Mouse (Mus musculus): ENCODE results near the gene Ttc1.

Ttc1 gene

DNA sequence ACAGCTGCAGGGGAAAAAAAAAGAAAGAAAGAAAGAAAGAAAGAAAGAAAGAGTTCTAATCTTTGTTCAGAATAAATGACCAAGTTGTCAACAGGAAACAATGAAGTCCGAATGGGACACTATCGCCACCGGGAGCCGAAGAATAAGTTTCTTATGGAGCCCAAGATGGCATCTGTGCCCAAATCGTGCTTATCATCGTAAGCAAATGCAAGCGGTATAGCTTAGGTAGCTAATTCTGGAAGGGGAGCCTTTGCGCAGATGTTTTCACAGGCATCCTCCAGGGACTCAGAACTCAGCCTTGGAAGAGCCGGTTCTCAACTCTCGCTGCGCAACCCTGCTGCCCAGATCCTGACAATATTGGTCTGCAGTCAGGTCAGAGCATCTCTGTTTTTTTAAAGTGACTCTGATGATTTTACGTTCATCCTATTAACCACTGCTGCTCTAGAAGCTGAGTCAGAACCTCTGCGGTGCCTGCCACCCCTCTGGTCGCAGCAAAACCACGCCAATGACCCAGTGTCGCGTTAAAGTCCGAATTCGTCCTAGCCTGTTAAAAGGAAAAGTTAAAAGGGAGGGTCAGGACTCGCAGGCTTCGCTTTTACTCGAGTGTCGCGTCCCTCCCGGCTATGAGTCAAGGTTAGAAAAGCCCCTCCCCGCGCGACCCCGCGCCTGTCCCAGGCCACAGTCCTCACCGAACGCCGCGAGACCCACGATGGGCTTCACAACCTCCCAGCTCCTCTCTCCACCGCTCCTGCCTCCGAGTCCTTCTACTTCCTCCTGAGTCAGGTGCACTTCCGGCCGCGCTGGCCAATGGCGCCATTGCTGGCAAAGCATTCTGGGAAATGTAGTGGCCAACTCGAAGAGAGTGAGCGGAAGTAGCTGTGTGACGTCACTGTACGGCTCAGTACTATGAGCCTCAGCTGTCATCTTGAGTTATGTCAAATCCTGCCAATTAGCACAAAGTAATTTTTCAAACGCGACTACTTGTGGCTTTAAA, at the start of gene Ttc1:
TSS of gene Ttc1 (minus strand) at position 776 of the 994 bp plus-strand sequence.
- DNase-seq (ENCODE audit: low read depth, low spot score): peak; percentile 98

DNA sequence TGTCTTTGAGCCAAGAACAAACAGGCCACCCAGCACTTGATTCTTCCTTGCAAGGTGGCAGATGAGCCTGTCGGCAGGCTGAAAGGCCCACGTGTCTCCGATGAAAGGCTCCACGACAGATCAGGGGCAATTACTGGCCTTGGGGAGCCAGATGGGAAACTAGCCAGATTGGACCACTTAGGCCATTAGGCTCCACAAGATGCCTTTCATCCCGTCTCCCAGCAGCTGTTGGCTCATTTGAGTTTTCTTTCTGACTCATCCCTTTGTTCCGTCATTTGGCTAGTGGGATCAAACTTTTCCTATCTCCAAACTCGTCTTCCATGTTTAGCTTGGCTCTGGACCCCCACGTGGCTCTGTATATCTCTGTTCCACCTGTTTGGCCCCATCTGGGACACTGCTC, 48.2 kb upstream of the Ttc1 start:
- DNase-seq (ENCODE audit: low read depth, low spot score): no peak

DNA sequence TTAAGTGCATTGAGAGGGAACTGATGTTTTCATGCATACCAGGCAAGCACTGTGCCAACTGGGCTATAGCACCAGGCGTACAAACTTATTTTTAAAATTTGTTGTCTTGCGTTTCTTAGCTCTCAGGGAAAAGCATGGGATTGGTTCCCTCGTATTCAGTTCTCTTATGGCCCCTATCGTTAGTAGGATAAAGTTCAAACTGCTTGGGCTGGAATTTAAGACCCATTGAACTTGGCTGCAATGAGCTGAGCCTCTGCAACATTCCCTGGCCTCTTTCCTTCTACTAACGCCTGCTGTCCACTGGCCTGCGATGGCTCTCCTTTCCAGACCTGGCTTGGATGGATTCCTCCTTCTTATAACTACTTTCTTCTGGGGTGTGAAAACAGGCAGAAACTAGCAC, 42.6 kb upstream of the Ttc1 start:
- no peak for DNase-seq (ENCODE audit: low read depth, low spot score)

DNA sequence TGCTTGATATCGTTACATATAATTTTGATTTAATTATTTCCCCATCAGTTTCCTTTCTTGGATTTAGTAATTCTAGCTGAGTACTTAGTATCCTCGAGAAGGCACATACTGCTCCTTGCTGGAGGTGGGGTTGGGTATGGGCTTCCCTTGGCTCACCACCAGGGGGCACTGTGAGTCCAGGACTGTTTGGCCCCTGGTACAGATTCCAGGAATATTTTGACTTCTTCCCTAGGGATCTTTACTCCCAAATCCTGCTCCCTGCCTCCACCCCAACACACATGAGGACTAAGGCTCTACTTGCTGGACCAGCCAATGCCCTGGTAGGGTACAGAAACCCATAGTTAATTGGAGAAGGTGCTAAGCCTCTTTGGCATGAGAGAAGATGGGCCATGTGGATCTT, 36.0 kb upstream of the Ttc1 start:
- no peak for DNase-seq (ENCODE audit: low read depth, low spot score)

DNA sequence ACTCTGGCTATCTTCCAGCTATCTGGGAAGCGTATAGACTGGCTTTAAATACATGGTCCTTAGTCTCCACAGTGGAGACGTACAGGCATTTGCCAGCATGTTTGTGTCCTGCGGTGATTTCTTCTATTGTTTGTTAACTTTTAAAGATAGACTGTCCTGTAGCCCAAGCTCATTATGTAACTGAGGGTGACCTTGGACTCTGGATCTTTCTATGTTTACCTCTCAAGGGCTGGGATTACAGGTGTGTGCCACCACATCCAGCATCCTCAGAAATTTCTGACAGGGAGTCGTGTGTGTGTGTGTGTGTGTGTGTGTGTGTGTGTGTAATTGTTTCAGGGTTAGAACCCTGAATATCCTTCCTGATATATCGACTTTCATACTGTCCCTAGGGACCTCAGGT, 35.3 kb upstream of the Ttc1 start:
- DNase-seq (ENCODE audit: low read depth, low spot score): no peak

DNA sequence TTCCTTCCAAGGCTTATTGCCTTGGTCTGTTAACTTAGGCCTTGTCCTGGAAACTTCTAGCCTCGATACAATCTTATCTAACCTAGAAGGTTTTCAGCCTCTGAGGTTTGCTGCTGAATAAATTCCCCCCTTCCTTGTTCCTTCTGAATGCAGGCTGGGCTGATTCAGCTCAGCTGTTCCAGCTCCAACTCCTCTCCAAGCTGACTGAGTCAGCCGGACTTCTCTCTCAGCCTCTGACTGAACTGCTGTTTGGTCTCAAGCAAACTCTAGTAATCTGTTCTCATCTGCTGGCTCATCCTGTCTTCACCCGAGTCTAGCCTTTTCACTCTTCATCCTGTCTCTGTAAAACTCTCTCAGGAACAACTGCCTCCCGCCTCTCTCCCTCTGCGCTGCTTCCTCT, 31.7 kb upstream of the Ttc1 start:
- no peak for DNase-seq (ENCODE audit: low read depth, low spot score)

DNA sequence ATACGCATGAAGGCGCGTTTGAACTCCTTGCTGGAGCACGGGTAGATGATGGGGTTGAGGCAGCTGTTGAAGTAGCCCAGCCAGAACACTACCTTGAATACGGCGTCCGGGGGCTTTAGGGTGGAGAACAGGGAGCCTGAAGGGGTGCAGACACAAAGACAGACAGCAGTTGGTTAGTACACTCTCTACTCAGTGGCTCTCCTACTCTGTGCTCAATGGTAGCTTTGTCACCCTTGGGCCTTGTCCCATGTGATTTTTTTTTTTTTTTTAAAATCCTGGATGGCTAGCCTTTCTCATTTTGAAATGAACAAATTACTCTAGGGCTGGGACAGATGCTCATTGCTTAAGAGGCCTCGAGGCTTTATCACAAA, 28.5 kb upstream of the Ttc1 start:
- DNase-seq (ENCODE audit: low read depth, low spot score): no peak

DNA sequence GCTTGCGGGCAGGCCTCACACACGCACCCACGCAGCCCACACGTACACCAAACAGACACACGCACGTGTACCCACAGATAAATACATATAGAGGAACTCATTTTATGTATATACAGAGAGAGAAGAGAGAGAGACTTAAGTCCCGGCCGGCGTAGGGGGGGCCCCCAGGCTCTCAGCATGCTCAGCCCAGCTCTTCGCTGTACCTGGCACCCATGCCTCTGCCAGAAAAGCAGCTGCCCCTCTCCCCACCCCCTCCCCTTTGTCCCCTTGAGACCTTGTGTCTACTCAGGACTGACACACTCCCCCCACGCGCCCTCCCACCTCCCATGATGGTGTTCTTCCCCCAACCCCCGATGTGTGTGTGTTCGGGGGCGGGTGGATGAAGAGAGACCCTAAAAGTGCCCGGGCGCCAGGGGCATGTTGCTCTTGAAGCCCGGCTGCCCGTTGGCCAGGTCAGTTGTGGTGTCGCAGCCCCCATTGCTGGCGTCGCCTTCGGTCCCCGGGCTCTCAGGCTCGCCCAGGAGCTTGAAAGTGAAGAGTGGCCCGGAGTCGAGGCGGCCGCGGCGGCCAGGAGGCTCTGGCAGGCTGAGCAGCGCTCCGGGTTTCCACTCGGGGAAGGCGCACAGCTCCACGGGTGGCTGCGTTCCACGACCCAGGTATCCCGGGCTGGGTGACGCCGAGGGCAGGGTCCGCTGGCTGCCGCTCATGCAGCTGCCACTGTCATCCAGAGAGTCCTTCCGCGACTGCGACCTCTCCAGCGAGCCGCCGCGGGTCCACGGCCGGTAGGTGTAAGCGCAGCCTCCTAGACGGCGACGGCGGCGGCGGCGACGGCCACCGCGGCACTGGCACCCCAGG, 27.9 kb upstream of the Ttc1 start:
- DNase-seq (ENCODE audit: low read depth, low spot score): no peak

DNA sequence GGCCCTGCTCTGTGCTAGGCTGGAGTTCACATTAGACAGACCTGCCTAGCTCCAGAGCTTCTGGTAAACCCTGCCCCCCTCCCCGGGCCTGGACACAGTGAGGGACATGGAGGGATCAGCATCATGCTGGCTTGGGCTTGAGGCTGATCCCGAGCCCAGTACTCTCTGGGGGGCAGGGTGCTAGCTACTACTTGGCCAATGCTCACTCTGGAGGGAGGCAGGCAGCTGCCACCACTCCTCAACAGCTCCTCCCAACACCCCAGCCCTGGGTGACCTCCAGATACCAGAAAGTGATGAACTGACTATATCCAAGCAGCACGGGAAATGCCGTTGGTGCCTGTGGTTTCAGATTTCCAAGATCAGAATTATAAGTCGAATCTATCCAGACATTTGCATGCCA, 25.9 kb upstream of the Ttc1 start:
- no peak for DNase-seq (ENCODE audit: low read depth, low spot score)

DNA sequence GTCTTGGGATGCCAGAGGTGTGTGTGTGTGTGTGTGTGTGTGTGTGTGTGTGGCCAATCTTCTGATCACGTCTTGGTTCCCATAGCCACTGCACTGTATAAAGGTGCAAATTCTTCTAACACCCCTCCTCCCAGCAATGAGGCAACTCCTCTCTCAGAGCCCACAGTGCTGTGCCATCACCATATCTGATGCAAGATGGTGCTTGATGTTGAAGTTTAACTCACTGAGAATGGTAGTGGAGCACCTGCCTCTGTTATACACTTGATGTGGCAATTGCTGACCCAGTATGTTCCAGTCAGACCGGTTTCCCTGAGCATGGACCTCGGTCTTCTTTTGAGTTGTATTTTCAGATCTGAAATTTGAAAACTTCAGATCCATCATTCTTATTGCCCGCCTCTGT, 22.3 kb upstream of the Ttc1 start:
- DNase-seq (ENCODE audit: low read depth, low spot score): no peak

DNA sequence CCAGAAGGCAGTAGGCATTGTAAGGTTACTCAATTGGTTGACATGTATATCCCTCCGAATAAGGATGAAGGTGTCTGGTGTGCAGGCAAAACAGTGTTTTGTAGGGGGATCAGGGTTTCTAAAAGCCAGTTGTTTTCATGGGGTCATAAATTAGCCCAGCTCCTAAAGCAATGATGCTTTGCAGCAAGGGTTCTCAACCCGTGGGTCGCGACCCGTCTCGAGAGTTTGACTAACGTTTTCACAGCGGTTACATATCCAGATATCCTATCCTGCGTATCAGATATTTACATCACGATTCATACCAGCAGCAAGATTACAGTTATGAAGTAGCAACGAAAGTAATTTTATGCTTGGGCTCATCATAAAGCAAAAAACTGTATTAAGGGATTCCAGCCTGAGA, 19.9 kb upstream of the Ttc1 start:
- no peak for DNase-seq (ENCODE audit: low read depth, low spot score)

DNA sequence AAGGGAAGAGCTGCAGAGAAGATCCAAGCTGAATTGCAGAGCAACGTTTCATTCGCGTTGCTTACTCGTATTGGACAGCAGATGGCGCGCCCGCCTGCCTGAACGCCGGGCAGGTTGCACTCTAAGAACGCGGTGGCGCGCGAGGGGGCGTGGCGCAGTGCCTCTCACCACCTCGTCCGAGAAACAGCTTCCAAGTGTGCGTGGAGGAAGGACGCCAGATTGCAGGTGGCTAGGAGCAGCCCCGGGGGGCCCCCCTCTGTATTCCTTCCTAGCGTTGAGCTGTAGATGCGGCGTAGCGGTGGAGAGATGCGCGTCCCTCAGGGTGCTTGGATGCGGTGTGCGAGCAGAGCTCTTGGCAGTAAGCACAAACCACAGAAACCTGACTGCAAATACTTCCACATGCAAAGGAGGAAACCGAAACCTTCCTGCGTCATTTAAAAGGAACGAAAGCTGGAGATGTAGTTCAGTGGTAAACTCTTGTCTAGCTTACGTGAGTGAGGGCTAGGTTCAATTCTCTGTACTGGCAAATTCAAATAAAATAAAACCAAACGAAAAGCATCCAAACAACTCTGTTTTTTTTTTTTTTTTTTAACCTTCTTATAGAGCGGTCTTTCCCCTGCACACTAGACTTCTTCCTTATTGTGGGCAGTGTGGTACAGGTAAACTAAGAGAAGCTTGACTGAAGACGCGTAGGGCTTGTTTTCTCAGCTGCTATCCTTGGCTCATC, 19.3 kb upstream of the Ttc1 start:
- peak; percentile 44 for DNase-seq (ENCODE audit: low read depth, low spot score)

DNA sequence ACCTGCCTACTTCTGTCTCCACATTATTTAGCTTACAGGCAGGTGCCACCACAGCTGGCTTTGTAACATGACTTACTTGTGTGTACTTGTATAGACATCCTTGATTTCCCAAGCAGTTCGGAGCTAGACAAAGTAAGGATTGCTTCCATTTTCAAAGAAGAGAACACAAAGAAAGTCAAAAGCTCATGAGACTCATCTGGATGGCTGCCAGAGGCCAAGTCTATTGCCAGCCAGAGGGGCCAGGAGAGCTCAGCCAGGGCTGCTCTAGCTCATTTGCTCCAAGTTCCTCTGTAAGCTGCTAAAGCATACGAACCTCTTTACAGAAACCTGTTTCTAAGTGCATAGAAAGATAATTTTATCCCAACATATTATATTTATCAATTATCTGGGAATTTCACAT, 10.6 kb upstream of the Ttc1 start:
- no peak for DNase-seq (ENCODE audit: low read depth, low spot score)

DNA sequence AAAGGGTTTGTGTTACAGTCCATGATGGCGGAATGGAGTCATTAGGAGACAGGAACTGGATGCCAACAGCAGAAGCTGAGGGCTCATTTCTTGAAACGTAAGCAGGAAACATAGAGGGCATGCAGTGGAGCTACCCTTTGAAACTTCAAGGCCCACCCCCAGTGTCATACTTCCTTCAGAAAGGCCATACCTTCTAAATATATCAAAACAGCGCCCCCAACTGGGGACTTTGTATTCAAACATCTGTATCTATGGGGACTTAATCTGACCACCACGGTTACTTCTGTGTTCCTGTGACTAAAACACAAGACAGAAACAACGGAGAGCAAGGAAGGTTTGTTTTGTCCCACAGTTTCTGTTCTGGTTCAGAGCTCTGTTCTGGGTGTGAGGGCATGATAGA, 7.6 kb upstream of the Ttc1 start:
- no peak for DNase-seq (ENCODE audit: low read depth, low spot score)

DNA sequence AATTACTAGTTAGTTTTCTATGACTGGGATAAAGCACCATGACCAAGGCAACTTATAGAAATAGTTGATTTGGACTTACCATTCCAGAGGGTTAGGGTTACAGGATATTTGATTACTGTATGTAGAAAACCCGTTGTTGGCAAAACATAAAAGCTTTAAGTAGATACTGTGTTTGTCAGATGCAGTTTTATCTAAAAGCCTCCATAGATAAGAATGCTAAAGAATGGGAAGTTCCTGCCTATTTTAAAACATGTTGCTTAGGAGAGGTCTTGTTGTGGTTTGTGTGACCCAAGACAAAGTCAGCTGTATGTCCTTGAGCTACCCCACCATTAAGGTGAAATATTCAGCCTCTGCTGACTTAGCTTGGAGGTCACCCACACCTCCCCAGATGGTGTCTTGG, 6.8 kb upstream of the Ttc1 start:
- DNase-seq (ENCODE audit: low read depth, low spot score): no peak

DNA sequence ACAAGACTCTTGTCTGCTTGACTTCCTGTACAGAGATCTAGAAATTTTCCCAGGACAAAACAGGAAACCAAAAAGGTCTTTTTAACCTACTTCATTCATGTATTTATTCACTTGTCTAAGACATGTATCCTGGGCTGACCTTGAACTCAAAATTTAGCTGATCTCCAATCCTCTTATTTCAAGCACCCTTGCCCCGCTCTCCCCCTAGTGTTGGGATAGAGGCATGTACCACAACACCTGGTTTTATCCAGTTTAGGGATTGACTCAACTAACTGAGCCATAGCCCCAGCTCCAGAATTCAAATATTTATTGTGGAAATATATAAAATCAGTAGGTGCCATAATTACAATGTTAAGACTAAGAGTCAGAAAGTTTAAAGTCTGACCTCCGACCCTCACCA, 3.7 kb upstream of the Ttc1 start:
- no peak for DNase-seq (ENCODE audit: low read depth, low spot score)

DNA sequence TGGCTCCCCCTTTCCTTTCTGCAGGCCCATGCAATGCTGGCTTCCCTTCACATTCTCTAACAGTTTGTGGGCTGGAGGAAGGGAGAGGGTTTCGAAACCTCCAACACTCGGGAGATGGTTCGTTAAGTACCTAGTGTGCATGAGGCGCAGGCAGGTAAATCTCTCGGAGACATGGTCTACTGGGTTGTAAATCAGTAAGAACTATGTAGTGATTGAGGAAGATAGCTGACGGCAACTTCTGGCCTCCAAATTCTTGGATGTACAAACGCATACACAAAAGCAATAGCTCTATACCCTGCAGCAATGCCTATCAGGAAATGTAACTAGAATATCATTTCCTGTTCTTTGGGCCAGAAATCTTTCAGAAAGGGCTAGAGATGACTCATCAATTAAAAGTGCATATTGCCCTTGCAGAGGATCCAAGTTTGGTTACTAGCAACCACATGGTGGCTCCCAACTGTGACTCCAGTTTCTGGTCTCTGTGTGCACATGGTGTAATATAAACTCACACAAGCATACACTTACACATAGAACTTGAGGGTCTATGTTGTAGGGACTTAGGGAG, 19.0 kb downstream of the Ttc1 start:
- no peak for DNase-seq (ENCODE audit: low read depth, low spot score)

DNA sequence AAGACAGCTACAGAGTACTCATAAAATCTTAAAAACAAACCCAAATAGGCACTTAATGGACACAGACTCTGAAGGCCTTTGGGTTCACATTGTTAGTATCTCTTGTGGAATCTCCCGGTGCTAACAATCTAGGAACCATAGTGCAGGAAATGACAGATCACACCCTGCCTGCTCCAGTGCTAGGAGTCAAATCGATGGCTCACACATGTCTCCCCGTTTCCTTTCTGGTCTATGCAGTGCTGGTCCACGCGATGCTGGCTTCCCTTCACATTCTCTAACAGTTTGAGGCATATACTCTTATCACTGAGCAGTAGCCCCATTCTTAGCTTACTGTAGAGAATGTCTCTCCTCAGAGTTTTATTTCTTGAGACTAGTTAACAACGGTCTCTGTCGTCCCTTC, 20.0 kb downstream of the Ttc1 start:
- DNase-seq (ENCODE audit: low read depth, low spot score): no peak

DNA sequence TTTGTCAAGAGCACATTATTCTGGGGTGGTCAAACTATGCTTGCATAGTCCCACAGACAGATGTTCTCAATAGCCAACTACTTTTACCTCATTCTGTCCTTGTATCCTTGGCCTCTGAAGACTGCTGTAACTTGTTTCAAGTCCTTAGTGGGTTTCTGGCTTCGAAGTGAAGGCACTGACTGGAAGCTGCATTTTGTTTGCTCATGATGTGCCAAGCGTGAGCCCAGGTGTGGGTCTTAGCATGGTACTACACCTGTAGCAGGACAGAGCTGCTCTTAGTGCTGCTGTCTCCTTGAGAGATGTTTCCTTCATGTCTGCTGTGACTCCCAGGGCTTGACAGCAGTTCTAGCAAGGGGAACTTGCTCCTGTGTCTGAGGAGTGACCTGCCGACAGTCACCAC, 24.4 kb downstream of the Ttc1 start:
- no peak for DNase-seq (ENCODE audit: low read depth, low spot score)

DNA sequence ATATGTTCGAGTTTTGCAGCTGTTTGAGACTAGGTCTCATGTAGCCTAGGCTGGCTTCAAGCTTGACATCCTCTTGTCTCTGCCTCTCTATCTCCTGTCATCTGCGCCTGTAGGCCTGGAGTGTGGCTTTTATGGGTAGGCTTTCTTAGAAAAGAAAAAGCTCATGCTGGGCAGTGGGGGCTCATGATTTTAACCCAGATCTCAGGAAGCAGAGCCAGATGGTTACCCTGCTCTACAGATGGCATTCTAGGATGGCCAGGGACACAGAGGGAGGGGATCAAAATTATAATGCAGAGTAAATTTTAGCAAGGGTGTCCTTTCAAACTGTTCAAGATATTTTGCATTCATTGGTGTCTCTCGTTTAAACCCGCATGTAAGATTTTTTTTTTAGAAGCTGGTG, 35.6 kb downstream of the Ttc1 start:
- no peak for DNase-seq (ENCODE audit: low read depth, low spot score)

DNA sequence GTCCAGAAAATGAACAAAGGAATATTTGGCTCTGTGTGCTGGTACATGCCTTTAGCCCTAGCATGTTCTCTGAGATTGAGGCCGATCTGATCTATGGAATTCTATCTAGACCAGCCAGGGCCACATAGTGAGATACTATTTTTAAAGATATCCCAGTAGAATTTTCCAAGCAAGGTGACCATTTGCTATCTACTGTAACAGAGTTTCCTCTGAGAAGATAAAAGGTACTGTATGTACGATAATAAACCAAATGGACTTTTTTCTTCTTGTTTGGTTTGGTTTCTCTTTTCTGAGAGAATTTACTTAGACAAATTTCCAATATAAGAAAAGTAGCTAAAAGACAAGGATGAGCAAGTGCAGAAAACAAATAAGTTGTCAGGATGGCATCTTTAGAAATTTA, 39.4 kb downstream of the Ttc1 start:
- DNase-seq (ENCODE audit: low read depth, low spot score): no peak

DNA sequence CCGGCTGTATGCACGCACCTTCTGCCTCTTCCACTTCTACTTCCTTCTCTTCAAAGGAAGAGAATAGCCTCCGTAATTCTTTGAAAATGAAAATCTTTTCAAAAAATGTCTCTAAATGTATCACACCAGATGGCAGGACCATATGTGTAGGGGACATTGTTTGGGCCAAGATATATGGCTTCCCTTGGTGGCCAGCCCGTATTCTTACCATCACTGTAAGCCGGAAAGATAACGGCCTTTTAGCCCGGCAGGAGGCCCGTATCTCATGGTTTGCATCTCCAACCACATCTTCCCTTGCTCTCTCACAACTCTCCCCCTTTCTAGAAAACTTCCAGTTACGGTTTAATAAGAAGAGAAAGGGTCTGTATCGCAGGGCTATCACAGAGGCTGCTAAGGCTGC, 42.1 kb downstream of the Ttc1 start:
- no peak for DNase-seq (ENCODE audit: low read depth, low spot score)

All from telencephalon, adult 2 months (tissue).